Mouse (Mus musculus): ENCODE results near the gene Slc4a1.
"Not testable (repeated sequence)": the region's sequence is repeated elsewhere in the genome, so short reads cannot be mapped to it uniquely, and the experiment has no call there.

Gene Slc4a1

DNA sequence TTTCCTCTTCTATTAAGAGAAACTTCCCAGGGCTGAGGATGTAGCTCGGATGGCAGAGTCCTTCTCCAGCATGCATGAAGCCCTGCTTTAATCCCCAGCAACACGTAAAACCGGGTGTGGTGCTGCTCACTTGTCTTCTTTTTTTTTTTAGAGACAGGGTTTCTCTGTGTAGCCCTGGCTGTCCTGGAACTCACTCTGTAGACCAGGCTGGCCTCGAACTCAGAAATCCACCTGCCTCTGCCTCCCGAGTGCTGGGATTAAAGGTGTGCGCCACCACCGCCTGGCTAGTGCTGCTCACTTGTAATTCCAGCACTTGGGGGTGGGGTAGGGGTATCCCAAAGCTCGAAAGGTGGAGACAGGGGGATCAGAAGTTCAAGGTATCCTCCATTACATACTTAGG is at the start of gene Slc4a1:
Gene Slc4a1 (minus strand): TSS at position 101 of the 400 bp plus-strand sequence.
- not testable (repeated sequence) for DNase-seq (ENCODE audit: low read depth, low spot score)

DNA sequence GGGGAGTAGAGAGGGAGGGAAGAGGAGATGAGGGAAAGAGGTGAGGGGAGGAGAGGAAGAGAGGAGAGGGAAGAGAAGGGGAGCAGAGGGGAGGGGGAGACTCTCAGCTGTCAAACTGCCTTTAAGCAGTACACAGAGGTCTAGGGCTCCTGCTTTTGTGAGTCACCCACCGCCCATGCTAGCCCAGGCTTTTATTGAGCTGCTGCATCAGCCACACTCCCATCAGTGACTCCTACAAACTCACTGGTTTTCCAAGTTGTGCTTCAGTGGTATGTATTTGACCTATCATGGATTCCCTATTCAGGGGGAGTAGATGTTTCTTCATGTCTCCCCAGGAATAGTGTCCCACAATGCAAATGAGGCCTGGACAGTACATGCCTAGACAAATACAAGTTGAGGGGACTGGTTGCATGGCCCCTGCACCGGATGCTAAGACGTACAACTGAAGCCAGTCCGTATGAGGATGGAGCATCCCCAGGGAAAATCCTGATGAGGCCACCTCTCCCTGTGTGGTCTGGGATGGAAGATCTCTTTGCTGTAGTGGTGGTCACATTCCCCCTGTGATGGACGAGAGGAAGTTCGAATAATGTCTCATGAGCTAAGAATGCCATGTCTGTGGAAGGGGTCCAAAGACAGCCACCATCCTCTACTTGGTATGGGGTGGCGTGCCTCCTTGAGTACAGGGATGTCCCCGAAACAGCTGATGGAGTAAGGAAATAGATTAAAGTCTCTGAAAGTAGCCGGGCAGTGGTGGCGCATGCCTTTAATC is 49.2 kb upstream of the Slc4a1 start:
- DNase-seq (ENCODE audit: low read depth, low spot score) = no peak

DNA sequence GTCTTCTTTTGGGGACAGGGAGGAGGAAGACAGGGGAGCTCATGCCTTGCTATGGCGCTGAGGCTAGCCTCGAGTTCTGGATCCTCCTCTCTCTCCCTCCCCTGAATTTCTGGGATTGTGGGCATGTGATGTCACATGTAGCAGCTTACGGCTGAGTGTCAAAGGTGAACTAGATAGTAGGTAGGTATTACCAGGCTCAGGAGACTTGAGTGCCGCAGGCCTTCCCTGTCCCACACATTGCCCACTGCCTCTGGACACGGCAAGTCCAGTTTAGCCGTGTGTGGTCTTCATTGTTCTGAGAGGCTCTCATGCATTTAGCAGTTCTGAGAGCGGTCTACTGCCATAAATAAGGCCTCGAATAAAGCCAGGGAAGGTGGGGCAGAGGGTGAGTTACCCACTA is 47.1 kb upstream of the Slc4a1 start:
- no peak for DNase-seq (ENCODE audit: low read depth, low spot score)

- peak; percentile 92 for DNase-seq (ENCODE audit: low read depth, low spot score)
Observed at GRCm38 (mm10) chr11:102411704-102412103, 45.7 kb upstream of the Slc4a1 start.

GRCm38 (mm10) chr11:102411061-102411460 is 45.1 kb upstream of the Slc4a1 start:
- DNase-seq (ENCODE audit: low read depth, low spot score) = no peak

DNA sequence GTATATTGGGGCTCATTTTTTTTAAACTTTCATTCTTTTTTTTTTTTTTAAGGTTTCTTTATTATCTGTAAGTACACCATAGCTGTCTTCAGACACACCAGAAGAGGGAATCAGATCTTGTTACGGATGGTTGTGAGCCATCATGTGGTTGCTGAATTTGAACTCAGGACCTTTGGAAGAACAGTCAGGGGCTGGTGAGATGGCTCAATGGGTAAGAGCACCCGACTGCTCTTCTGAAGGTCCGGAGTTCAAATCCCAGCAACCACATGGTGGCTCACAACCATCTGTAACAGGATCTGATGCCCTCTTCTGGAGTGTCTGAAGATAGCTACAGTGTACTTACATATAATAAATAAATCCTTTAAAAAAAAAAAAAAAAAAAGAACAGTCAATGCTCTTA is 44.3 kb upstream of the Slc4a1 start:
- DNase-seq (ENCODE audit: low read depth, low spot score) = not testable (repeated sequence)

- DNase-seq (ENCODE audit: low read depth, low spot score) = no peak
Observed at GRCm38 (mm10) chr11:102409795-102410330, 43.9 kb upstream of the Slc4a1 start.

GRCm38 (mm10) chr11:102408888-102409794 is 43.1 kb upstream of the Slc4a1 start:
- DNase-seq (ENCODE audit: low read depth, low spot score) = no peak

DNA sequence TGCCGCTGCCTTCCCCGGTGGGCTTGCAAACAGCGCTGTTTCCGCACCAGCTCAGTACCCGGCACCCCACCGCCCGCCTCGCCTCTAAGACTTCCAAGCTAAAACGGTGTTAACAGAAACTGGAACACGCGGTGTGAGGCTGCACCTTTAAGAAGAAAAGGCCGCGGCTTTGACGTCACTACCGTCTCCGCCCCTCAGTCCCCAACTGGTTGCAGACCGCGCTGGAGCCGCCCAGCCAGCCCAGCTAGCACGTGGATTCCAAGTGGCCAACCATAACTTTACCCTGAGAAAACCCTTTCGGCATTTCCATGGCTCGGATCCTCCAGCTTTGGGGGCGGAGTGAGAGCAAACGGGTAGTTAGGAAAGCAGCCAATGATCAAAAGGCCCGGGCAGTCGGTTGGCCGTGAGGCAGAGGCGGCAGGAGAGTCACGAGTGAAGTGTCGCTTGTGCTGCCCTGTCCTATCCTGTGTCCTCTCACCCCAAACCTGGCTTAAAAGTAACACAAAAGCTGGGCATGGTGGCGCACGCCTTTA is 42.4 kb upstream of the Slc4a1 start:
- DNase-seq (ENCODE audit: low read depth, low spot score) = peak; percentile 97

GRCm38 (mm10) chr11:102407834-102408215 is 41.8 kb upstream of the Slc4a1 start, which contains the start of gene Slc25a39:
Slc25a39 (minus strand) TSS chr11:102407946.
- DNase-seq (ENCODE audit: low read depth, low spot score) = peak; percentile 60

- peak; percentile 94 for DNase-seq (ENCODE audit: low read depth, low spot score)
Observed at GRCm38 (mm10) chr11:102406900-102407833, 41.2 kb upstream of the Slc4a1 start.

DNA sequence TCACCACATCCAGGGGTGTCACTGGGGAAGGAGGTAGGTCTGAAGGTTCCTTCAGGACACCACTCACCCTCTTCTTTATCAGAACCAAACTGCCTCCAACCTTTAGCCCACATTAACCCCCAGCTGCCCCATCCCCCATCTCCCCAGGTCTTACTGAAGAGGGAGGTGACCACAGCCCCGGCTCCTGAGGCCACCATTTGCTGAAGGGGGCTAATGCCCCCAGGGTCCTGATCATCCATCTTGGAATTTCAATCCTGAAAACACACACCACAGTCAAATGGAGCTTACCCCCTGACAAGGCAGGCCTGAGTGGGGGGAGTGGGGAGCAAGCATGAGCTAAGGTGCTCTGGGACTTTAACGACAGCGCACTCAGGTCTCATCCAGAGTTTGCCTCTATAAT is 40.4 kb upstream of the Slc4a1 start:
- DNase-seq (ENCODE audit: low read depth, low spot score) = no peak

- no peak for DNase-seq (ENCODE audit: low read depth, low spot score)
Observed at GRCm38 (mm10) chr11:102405544-102406285, 39.7 kb upstream of the Slc4a1 start.

DNA sequence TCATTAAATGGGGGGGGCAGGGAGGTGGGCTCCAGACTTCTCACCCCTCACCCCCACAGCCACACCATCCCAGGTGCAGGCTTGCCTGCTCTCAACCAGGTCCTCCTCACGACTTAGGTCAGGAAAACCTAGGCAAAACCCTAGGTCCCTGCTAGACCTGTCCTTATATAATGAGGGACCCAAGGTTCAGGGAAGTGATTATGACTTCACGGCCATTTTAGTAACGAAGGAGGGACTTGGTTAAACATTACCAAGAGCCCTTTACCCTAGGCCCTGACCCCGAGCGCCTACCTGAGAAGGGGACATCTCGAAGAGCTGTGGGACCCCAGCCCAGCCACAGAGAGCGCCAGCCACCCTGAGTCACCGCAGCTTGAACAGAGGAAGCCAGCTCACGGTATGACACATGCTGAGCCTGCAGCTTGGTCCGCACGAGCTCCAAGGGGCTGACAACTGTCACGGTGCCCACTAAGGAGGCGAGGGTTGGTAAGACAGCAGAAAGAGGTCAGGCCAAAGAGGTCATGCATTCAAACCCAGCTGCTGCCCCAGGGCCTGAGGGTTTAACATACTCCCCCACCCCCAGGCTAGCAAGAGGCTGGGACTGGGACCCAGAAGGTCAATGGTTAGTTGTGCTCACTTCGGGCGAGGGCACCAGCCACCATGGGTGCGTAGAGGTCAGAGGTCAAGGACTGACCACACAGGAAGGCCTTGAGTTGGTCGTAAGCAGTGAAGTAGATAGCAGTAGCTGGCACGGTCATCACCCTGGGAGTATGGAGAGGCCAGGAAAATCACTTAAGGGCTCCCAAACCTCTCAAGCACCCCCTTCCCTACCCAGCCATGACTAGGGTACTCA is 38.4 kb upstream of the Slc4a1 start:
- no peak for DNase-seq (ENCODE audit: low read depth, low spot score)

DNA sequence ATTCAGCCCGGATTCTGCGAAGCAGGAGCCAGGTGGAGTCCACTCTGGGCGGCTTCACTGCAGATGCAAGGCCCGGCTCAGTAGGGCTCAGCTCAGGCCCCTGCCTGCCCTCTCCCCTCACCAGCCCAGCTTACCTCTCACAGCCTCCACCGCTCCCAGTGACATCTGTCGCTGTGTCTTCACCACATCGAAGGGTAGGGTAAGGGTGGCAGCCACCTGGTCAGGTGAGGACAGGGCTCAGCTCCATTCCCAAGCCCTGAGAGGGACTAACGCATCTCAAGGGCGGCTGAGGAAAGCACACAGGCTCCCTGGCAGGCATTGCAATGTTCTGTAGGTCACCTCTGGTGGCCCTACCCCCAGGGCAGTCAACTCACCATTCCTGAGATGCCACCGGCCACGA is 37.7 kb upstream of the Slc4a1 start:
- DNase-seq (ENCODE audit: low read depth, low spot score) = no peak

DNA sequence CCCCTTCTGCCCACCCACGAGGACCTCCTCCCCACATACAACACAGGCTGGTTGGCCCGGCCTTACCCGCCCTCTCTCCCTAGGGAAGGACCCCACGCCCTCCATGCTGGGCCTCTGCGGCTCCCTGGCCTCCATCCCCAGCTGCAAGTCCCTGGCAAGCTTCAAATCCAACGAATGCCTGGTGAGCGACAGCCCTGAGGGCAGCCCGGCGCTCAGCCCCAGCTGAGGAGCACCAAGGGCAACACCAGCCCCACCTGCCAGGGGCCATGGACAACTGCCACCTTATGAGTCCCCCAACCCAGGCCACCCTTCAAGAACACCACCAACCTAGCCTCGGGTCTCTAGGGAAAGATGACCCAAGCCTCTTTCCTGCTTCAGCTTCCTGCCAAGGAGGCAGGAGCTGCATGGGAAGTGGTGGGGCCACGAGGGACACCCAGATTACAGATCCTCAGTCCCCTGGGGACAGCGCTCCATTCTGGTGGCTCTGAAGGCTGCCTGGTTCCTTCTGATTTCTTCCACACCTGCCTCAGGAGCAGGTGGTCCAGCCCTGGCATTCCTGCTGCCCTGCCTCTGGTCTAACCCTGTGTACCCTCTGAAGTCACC is 36.0 kb upstream of the Slc4a1 start:
- no peak for DNase-seq (ENCODE audit: low read depth, low spot score)

- DNase-seq (ENCODE audit: low read depth, low spot score) = no peak
Observed at GRCm38 (mm10) chr11:102400513-102401084, 34.6 kb upstream of the Slc4a1 start.

- no peak for DNase-seq (ENCODE audit: low read depth, low spot score)
Observed at GRCm38 (mm10) chr11:102399610-102400072, 33.6 kb upstream of the Slc4a1 start.

All from CD4-positive, CD25-positive, alpha-beta regulatory T cell, adult 2 months (primary cell).